Mouse (Mus musculus) embryonic facial prominence, embryonic 13.5 days (tissue): ENCODE results near the gene Fgfr2. TPM values are rescaled to one million over a fixed set of nuclear protein-coding genes. Genes with fewer than 3 reads are reported as not detected.

Experiments used
- ATAC-seq: fragments of 200-750 bp; cut with Nextera tagmentation; 2 replicates; pipeline ENCODE4 v1.8.0; 2017; ENCODE audit warnings: low read depth; ENCODE audit not compliant: insufficient number of reproducible peaks, insufficient read depth, low FRiP score, low TSS enrichment
- H3K27ac ChIP-seq: fragments of 300-500 bp; sonication (generic); 2 replicates; pipeline ENCODE4 v1.5.1; 2015; ENCODE audit warnings: moderate library complexity, mild to moderate bottlenecking, inconsistent platforms
- H3K27me3 ChIP-seq: fragments of 300-500 bp; sonication (generic); 2 replicates; pipeline ENCODE4 v1.6.1; 2015; ENCODE audit warnings: mild to moderate bottlenecking, inconsistent platforms
- H3K36me3 ChIP-seq: fragments of 300-500 bp; sonication (generic); 2 replicates; pipeline ENCODE4 v1.6.1; 2015; ENCODE audit warnings: mild to moderate bottlenecking, inconsistent platforms
- H3K4me1 ChIP-seq: fragments of 300-500 bp; sonication (generic); 2 replicates; pipeline ENCODE4 v1.6.1; 2015; ENCODE audit warnings: inconsistent platforms
- H3K4me2 ChIP-seq: fragments of 300-500 bp; sonication (generic); 2 replicates; pipeline ENCODE4 v1.6.1; 2015; ENCODE audit warnings: moderate library complexity, mild to moderate bottlenecking, inconsistent platforms
- H3K4me3 ChIP-seq: fragments of 300-500 bp; sonication (generic); 2 replicates; pipeline ENCODE4 v1.5.1; 2015; ENCODE audit warnings: mild to moderate bottlenecking, inconsistent platforms
- H3K9ac ChIP-seq: fragments of 300-500 bp; sonication (generic); 2 replicates; pipeline ENCODE4 v1.6.1; 2015; ENCODE audit warnings: mild to moderate bottlenecking, inconsistent platforms
- H3K9me3 ChIP-seq: fragments of 300-500 bp; sonication (generic); 2 replicates; pipeline ENCODE4 v1.6.1; 2016; ENCODE audit warnings: inconsistent platforms
- WGBS: fragments of 180-500 bp; shearing (Covaris S2); methylation state at CpG from one replicate; pipeline ENCODE4 v1.1.7; 2015; ENCODE audit warnings: mixed read lengths; 5-methylcytosine and 5-hydroxymethylcytosine counted together
- polyA plus RNA-seq: library from polyadenylated mRNA; unstranded; fragments of >200 nt; fragmentation: Nextera tagmentation; extraction: Ambion mirVana; gene quantifications from 2 replicates; pipeline ENCODE4 v1.2.1, GENCODE M21; 2015

Gene Fgfr2
- polyA plus RNA-seq, 1 experiment from 2014 or later, result 174 TPM

- Histone ChIP-seq H3K9me3 (no peaks in the 10 kb centered on the region), H3K36me3 (peaks cover 86% of the 10 kb centered on the region), H3K4me1 (no peaks in the 10 kb centered on the region), H3K9ac (no peak overlapping the region), H3K4me2 (no peak overlapping the region), H3K27ac (no peak overlapping the region), H3K4me3 (no peak overlapping the region), H3K27me3 (no peaks in the 10 kb centered on the region)
- whole genome bisulfite sequencing, result 89% methylated on average over 2 of the region's 2 CpGs
- ATAC-seq, result no peak
Measured at GRCm38 (mm10) chr7:132873043-132873442, 250.1 kb downstream of the Fgfr2 start.

GRCm38 (mm10) chr7:132866316-132866715 is 256.8 kb downstream of the Fgfr2 start:
- Histone ChIP-seq H3K4me3 (no peak overlapping the region), H3K27me3 (no peaks in the 10 kb centered on the region), H3K4me1 (peaks cover 3% of the 10 kb centered on the region; the same call in 1 of the 2 replicates), H3K27ac (no peak overlapping the region), H3K36me3 (peaks cover 58% of the 10 kb centered on the region), H3K9me3 (no peaks in the 10 kb centered on the region), H3K4me2 (no peak overlapping the region), H3K9ac (no peak overlapping the region)
- ATAC-seq, result no peak
- WGBS, result 93% methylated on average over 9 of the region's 9 CpGs

GRCm38 (mm10) chr7:132859042-132859958 is 263.9 kb downstream of the Fgfr2 start, which contains the start of gene Abraxas2:
Gene Abraxas2 (plus strand): TSS chr7:132859225.
- under 1% methylated on average over 53 of the region's 53 CpGs for WGBS
- no peaks in the 10 kb centered on the region for H3K27me3 ChIP-seq
- H3K9ac ChIP-seq, result peak within 1 kb of the TSS; percentile 94

GRCm38 (mm10) chr7:132858043-132858608 is 265.0 kb downstream of the Fgfr2 start:
- 70% methylated on average over 5 of the region's 5 CpGs for WGBS
- H3K9me3 ChIP-seq, result no peaks in the 10 kb centered on the region
- H3K4me3 ChIP-seq, result no peak overlapping the region
- no peak overlapping the region for H3K4me2 ChIP-seq
- no peak overlapping the region for H3K27ac ChIP-seq
- no peaks in the 10 kb centered on the region for H3K36me3 ChIP-seq
- H3K4me1 ChIP-seq, result peaks cover 13% of the 10 kb centered on the region
- no peak for ATAC-seq
- no peak overlapping the region for H3K9ac ChIP-seq
- H3K27me3 ChIP-seq, result no peaks in the 10 kb centered on the region

More at GRCm38 (mm10) chr7:132859042-132859958, 263.9 kb downstream of the Fgfr2 start, which contains the start of gene Abraxas2:
- ATAC-seq, result peak; percentile 85; the same call in 1 of the 2 replicates
- Histone ChIP-seq H3K36me3 (no peaks in the 10 kb centered on the region), H3K4me1 (peaks cover 13% of the 10 kb centered on the region), H3K4me3 (peak within 1 kb of the TSS; percentile 93), H3K4me2 (peak within 1 kb of the TSS; percentile 81), H3K27ac (peak within 1 kb of the TSS; percentile 82), H3K9me3 (no peaks in the 10 kb centered on the region)

GRCm38 (mm10) chr7:132856083-132856482 is 267.1 kb downstream of the Fgfr2 start:
- Histone ChIP-seq H3K4me2 (no peak overlapping the region), H3K9ac (no peak overlapping the region), H3K27ac (no peak overlapping the region), H3K9me3 (no peaks in the 10 kb centered on the region), H3K4me3 (no peak overlapping the region), H3K27me3 (no peaks in the 10 kb centered on the region), H3K36me3 (no peaks in the 10 kb centered on the region), H3K4me1 (peaks cover 18% of the 10 kb centered on the region)
- no peak for ATAC-seq
- WGBS, result 61% methylated on average over 1 of the region's 1 CpGs

GRCm38 (mm10) chr7:132853946-132854345 is 269.2 kb downstream of the Fgfr2 start:
- no peak overlapping the region for H3K4me2 ChIP-seq
- no peaks in the 10 kb centered on the region for H3K9me3 ChIP-seq
- H3K36me3 ChIP-seq, result peaks cover 16% of the 10 kb centered on the region
- H3K27me3 ChIP-seq, result no peaks in the 10 kb centered on the region
- H3K27ac ChIP-seq, result no peak overlapping the region
- H3K4me3 ChIP-seq, result no peak overlapping the region
- H3K9ac ChIP-seq, result no peak overlapping the region
- WGBS, result 54% methylated on average over 4 of the region's 4 CpGs
- ATAC-seq, result no peak
- H3K4me1 ChIP-seq, result peaks cover 11% of the 10 kb centered on the region

- Histone ChIP-seq H3K4me3 (no peak overlapping the region), H3K27ac (no peak overlapping the region), H3K4me1 (peaks cover 11% of the 10 kb centered on the region), H3K4me2 (no peak overlapping the region), H3K36me3 (peaks cover 22% of the 10 kb centered on the region), H3K9ac (no peak overlapping the region), H3K27me3 (no peaks in the 10 kb centered on the region), H3K9me3 (no peaks in the 10 kb centered on the region)
- 66% methylated on average over 6 of the region's 6 CpGs for WGBS
- no peak for ATAC-seq
Measured at GRCm38 (mm10) chr7:132853361-132853760, 269.8 kb downstream of the Fgfr2 start.

GRCm38 (mm10) chr7:132852173-132852844 is 270.8 kb downstream of the Fgfr2 start, which contains the start of gene Eef1akmt2:
Gene Eef1akmt2 (minus strand): TSS chr7:132852673.
- H3K36me3 ChIP-seq, result peaks cover 32% of the 10 kb centered on the region
- H3K27me3 ChIP-seq, result no peaks in the 10 kb centered on the region
- peak within 1 kb of the TSS; percentile 96 for H3K9ac ChIP-seq
- peaks cover 11% of the 10 kb centered on the region for H3K4me1 ChIP-seq
- peak within 1 kb of the TSS; percentile 83 for H3K4me3 ChIP-seq
- peak; percentile 90 for ATAC-seq
- peak within 1 kb of the TSS; percentile 97 for H3K27ac ChIP-seq
- under 1% methylated on average over 37 of the region's 37 CpGs for WGBS
- H3K4me2 ChIP-seq, result peak within 1 kb of the TSS; percentile 67
- no peaks in the 10 kb centered on the region for H3K9me3 ChIP-seq

GRCm38 (mm10) chr7:132843152-132843551 is 280.0 kb downstream of the Fgfr2 start:
- H3K27ac ChIP-seq, result no peak overlapping the region
- ATAC-seq, result no peak
- H3K4me2 ChIP-seq, result no peak overlapping the region
- no peaks in the 10 kb centered on the region for H3K4me1 ChIP-seq
- H3K9ac ChIP-seq, result no peak overlapping the region
- H3K36me3 ChIP-seq, result peaks cover 57% of the 10 kb centered on the region
- H3K4me3 ChIP-seq, result no peak overlapping the region
- no peaks in the 10 kb centered on the region for H3K27me3 ChIP-seq
- WGBS, result 95% methylated on average over 3 of the region's 3 CpGs
- H3K9me3 ChIP-seq, result no peaks in the 10 kb centered on the region

- no peak overlapping the region for H3K4me2 ChIP-seq
- no peaks in the 10 kb centered on the region for H3K4me1 ChIP-seq
- no peaks in the 10 kb centered on the region for H3K27me3 ChIP-seq
- no peak overlapping the region for H3K4me3 ChIP-seq
- peaks cover 53% of the 10 kb centered on the region for H3K36me3 ChIP-seq
- no peak overlapping the region for H3K9ac ChIP-seq
- no peak for ATAC-seq
- no peak overlapping the region for H3K27ac ChIP-seq
- WGBS, result 94% methylated on average over 1 of the region's 1 CpGs
- H3K9me3 ChIP-seq, result no peaks in the 10 kb centered on the region
Measured at GRCm38 (mm10) chr7:132842455-132842854, 280.7 kb downstream of the Fgfr2 start.

- H3K4me2 ChIP-seq, result no peak overlapping the region
- H3K9ac ChIP-seq, result no peak overlapping the region
- H3K27ac ChIP-seq, result no peak overlapping the region
- H3K27me3 ChIP-seq, result no peaks in the 10 kb centered on the region
- H3K4me1 ChIP-seq, result no peaks in the 10 kb centered on the region
- WGBS, result 83% methylated on average over 5 of the region's 5 CpGs
- ATAC-seq, result no peak
- H3K36me3 ChIP-seq, result peaks cover 51% of the 10 kb centered on the region
- H3K4me3 ChIP-seq, result no peak overlapping the region
- no peaks in the 10 kb centered on the region for H3K9me3 ChIP-seq
Measured at GRCm38 (mm10) chr7:132841287-132841686, 281.9 kb downstream of the Fgfr2 start.
